Mouse (Mus musculus) bone marrow macrophage, adult 2 months (primary cell): ENCODE results near the gene Pcdh9.

Experiments used
- CTCF ChIP-seq: IDR thresholded peaks from 2 replicates; pipeline ENCODE4 v1.5.1; 2012; ENCODE audit warnings: low read depth, mild to moderate bottlenecking, low read length, moderate library complexity
- POLR2A ChIP-seq: IDR thresholded peaks from 2 replicates; pipeline ENCODE4 v1.6.1; 2012; ENCODE audit warnings: mild to moderate bottlenecking, low read depth, low read length, borderline replicate concordance

GRCm38 (mm10) chr14:93253411-93253810 lies 637.1 kb downstream of the Pcdh9 start:
- TF ChIP-seq CTCF = no peak
- no peak for TF ChIP-seq POLR2A
